Mouse (Mus musculus): ENCODE results near the gene Kiss1r.
A peak's percentile ranks its signal among the peaks of the same experiment; 100 is the strongest.
"Not testable (repeated sequence)": the region's sequence is repeated elsewhere in the genome, so short reads cannot be mapped to it uniquely, and the experiment has no call there.

The Kiss1r gene

GRCm38 (mm10) chr10:79940749-79941148, 24.0 kb downstream of the Kiss1r start:
- no peak for DNase-seq (ENCODE audit: low read depth)

DNA sequence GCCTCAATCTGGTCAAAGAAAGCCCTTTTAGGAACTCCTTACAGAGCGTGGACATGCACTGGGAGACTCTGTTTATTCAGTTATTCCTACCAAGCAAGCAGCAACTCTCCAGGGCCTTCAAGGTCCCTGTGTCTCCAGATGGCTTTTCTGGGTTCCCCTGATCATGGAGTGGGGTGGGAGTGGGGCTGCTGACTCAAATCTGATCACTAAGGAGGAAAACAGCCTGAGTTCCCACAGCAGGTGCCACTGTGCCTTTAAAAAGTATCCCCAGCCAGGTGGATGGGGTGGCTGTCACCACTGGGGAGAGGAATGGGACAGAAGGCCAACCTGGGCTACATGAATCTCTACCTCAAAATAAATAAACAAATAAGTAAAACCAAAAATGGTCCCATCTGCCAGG, 26.2 kb downstream of the Kiss1r start:
- no peak for DNase-seq (ENCODE audit: low read depth)

DNA sequence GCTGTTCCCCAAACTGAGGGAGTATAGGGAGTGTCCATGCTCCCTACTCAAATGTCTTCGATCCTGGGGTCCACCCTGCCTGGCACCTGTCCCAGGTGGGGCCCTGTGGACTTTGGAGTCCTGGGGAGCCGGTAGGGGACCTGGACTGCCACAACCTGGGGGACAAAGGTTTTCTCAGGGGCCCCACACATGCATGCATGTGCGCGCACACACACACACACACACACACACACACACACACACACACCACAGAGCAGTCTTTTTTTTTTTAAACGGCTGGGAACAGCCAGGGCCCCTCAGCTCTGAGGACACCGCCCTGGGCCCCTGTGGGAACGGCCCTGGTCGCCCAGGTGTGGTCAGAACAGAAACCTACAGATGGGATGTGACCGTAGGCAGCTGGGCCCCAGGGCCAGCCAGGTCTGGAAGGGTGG, 26.7 kb downstream of the Kiss1r start:
- DNase-seq (ENCODE audit: low read depth) = no peak

- no peak for DNase-seq (ENCODE audit: low read depth)
Observed at GRCm38 (mm10) chr10:79945507-79946234, 28.9 kb downstream of the Kiss1r start.

DNA sequence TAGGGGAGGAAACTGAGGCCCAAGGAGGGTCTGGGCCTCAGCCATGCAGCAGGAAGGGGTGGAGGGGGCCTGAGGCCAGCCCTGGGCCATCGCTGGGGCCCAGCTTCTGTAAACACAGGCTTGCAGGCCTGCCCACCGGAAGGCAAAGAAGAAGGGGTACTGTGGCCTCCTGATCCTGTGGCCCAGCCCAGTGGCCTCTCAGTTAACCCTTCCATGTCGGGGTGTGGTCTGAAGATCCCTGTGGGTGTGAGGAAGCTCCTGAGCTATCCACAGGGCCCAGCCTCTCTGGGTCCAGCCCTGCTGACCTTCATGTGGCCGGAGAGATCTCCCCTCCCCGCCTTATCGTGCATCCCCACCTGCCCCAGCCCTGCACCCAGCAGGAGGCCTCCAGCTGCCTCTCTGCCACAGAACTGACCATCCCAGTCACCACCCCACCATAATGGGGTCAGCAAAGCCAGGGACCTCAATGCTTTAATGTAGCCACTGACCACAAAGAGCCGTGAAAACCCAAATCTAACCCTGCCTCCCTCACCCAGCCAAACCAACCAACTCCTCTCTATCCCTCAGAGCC, 30.1 kb downstream of the Kiss1r start:
- no peak for DNase-seq (ENCODE audit: low read depth)

GRCm38 (mm10) chr10:79947502-79947901, 30.7 kb downstream of the Kiss1r start:
- no peak for DNase-seq (ENCODE audit: low read depth)

GRCm38 (mm10) chr10:79949873-79950272, 33.1 kb downstream of the Kiss1r start:
- no peak for DNase-seq (ENCODE audit: low read depth)

DNA sequence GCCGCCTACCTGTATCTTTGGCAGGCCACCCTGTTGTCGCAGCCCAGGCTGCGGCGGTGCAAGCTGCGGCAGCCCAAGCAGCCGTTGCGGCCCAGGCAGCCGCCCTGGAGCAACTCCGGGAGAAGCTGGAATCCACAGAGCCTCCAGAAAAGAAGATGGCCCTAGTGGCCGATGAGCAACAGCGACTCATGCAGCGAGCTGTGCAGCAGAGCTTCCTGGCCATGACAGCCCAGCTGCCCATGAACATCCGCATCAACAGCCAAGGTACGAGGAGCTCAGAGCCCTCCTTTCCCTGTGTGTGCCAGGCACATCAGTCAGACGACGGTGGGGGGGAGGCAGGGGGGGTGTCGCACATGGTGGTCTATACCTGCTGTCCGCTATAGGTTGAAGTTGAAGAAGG, 33.9 kb downstream of the Kiss1r start:
- no peak for DNase-seq (ENCODE audit: low read depth)

- DNase-seq (ENCODE audit: low read depth) = no peak
Observed at GRCm38 (mm10) chr10:79953946-79954345, 37.2 kb downstream of the Kiss1r start.

DNA sequence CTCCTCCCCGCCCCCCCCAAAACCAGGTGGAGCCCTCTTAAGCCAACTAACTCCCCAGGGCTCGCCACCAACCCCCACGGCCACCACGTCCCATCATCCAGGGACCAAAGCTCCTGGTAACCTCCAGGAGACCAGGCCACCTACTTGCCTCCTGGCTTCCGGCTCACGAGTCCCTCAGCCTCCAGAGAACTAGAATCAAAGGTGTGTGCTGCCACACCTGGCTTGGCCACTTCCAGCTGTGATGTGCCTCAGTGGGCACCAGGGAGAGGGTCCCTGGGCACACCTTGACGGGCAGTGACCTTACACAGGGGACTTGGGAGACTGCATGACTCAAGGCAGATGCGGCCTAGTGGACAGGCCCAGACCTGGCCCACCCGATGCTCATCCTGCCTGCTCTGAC, 38.9 kb downstream of the Kiss1r start:
- DNase-seq (ENCODE audit: low read depth) = no peak

- DNase-seq (ENCODE audit: low read depth) = no peak
Observed at GRCm38 (mm10) chr10:79956643-79957154, 39.9 kb downstream of the Kiss1r start.

GRCm38 (mm10) chr10:79958140-79958816, 41.5 kb downstream of the Kiss1r start:
- DNase-seq (ENCODE audit: low read depth) = peak; percentile 68

GRCm38 (mm10) chr10:79959412-79959811, 42.6 kb downstream of the Kiss1r start:
- DNase-seq (ENCODE audit: low read depth) = not testable (repeated sequence)

DNA sequence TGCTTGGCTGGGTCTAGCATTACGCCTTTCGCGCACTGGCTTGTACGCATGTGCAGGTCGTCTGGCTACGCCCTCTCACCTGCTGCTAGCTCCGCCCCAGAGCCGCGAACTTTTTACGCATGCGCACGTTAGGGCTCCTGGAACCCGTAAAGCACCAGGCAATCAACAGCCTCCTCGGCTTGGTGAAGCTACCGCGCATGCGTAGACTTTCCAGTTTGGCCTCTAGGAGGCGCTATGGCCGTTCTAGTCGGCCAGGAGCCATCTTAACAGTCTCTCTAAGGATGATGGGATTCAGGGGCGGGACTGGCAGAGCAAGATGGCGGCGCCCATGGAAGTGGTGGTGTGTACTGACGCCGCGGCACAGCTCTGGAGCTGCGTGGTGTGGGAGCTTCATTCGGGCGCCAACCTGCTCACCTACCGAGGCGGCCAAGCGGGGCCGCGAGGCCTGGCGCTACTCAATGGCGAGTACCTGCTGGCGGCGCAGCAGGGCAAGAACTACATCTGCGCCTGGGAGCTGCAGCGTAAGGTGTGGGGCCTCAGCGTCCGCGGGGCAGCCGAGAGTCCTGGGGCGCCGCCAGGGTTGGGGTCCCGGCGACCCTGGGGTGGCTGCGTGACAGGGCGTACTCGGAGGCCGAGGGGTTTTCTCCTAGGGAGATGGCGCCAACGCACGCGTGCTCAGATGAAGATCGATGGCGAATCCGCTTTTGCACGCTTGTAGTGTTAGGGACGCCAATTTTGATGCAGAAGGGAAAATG, 43.3 kb downstream of the Kiss1r start, which contains the start of gene Wdr18:
Wdr18 (plus strand) TSS at position 306 of the 755 bp plus-strand sequence.
- peak; percentile 99 for DNase-seq (ENCODE audit: low read depth)

DNA sequence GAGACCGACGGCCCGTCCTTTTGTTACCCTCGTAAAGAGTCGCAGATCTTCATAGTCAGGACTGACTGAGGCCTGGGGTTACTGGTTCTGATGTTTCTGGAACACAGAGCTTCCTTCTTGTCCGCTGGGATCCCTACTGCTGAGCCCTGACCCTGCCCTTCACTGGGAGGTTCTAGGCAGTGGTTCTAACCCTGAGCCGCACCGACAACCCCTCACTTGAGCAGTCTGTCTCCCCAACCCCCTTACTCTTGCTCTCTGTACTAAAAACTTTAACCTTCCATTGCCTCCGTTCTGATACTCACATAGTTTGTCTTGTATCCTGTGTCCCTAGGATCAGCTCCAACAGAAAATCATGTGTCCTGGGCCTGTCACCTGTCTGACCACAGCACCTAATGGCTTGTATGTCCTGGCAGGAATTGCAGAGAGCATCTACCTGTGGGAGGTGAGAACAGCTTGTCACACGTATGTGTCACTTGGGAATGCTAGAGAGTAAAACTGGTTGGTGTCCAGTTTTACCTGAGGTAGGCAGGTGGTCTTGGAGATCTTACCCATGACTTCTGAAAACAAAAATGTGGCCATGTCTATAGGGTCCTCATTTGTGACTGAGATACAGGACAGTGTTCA, 44.0 kb downstream of the Kiss1r start:
- no peak for DNase-seq (ENCODE audit: low read depth)

DNA sequence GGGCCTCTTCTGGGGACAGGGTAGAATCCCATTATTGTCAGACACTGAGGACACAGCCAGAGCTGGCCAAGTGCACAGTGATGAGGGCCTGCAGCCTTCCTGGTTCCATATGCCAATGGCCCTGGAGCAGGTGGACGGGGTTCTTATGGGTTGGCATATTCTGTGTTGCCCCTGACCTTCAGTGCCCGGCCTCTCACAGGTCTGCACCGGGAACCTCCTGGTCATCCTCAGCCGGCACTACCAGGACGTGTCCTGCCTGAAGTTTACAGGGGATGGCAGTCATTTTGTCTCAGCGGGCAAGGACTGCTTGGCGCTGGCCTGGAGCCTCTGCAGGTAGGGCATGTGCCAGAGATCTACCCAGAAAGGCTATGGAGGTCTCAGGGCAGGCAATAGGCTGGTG, 48.0 kb downstream of the Kiss1r start:
- DNase-seq (ENCODE audit: low read depth) = no peak

DNA sequence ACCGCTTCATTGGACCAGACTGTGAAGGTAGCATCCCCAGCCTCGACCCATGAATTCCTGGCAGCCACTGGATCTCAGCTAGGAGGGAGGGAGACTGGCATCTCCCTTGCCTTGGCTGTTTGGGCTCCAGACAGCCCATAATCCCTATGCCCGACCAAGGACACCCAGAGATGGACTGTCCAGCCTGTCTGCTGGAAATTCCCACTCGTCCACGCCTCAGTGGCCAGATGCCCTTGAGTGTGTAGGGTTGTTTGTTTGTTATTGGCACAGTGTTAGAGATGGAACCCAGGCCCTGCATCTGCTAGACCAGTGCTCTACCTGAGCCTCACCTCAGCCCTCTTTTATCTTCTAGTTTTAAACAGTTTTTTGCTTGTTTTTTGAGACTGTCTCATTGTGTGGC, 48.6 kb downstream of the Kiss1r start:
- no peak for DNase-seq (ENCODE audit: low read depth)

DNA sequence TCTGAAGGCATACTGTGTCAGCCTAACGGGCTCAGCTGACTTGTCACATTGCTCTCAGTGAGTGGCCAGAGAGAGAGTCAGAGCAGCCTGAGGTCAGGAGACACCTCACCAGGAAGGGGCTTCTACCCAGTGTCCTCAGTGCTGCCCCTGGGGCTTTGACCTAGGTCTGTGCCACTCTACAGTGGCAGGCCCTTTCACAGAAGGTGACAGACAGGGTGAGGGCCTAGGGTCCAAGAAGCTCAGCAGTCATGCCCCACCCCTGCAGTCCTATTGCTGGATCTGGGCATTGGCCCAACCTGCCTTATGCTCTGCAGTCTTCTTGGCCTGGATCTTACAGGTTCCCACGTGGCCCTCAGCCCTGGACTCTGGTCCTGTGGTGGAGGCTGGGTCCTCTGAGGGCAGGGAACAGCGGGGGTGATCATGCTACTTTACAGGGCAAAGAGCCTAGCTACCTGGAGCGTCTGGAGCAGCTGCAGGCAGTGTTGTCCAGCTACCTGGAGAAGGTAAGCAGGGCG, 50.2 kb downstream of the Kiss1r start:
- no peak for DNase-seq (ENCODE audit: low read depth)

DNA sequence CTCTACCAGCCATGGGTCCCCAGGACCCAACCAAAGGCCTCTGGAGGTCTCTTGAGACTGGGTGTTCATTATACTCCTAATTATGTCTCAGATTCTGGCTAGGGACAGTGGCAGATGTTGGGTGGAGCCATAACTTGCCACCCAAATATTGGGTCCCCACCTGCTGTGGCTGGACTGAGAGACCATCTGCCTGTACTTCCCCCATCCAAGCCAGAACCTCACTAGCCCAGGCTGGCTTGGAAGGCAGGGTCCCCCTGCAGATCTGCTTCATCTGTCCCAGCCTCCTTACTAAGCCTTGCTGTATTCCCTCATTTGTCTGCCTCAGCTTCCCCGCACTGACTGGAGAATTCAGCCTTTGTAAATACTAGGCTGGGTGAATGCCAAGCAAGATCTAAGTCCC, 51.4 kb downstream of the Kiss1r start:
- no peak for DNase-seq (ENCODE audit: low read depth)

DNA sequence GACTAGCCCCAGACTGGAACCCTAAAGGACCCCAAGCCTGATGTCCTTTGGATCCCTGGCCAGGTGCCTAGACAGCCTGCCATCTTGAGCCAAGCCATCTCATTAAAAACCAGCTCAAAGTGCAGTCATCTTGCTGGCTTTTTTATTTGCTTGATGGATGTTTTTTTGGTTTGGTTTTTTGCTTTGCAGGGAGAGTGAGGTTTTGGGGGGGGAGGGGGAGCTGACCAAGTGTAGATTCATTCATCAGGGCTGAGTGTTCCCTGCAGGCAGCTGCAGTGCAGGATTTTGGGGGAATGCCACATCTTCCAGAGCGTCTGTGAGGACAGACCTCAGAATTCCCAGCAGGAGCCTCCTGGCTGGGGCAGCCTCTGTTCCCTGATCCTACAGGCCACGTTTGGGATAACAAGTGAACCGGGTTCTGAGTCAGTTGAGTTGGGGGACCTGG, 52.4 kb downstream of the Kiss1r start:
- DNase-seq (ENCODE audit: low read depth) = no peak

- no peak for DNase-seq (ENCODE audit: low read depth)
Observed at GRCm38 (mm10) chr10:79970415-79971182, 53.8 kb downstream of the Kiss1r start, which contains the start of gene Grin3b. Gene Grin3b (plus strand): TSS chr10:79970715.
